Mouse (Mus musculus) neural tube, embryonic 11.5 days (tissue): ENCODE data around the gene Cript. TPM values are rescaled to one million over a fixed set of nuclear protein-coding genes. Genes with fewer than 3 reads are reported as not detected.

Source experiments
- ATAC-seq: fragments of 200-750 bp; cut with Nextera tagmentation; 2 replicates; pipeline ENCODE4 v1.8.0; 2017; ENCODE audit warnings: moderate number of reproducible peaks, mild to moderate bottlenecking, moderate TSS enrichment, moderate library complexity; ENCODE audit not compliant: insufficient read depth, low FRiP score, low TSS enrichment
- DNase-seq: peaks from one replicate; pipeline ENCODE4 v3.0.0-alpha.2; 2015; ENCODE audit warnings: low spot score
- H3K27ac ChIP-seq: fragments of 300-500 bp; sonication (generic); 2 replicates; pipeline ENCODE4 v1.5.1; 2014; ENCODE audit warnings: low read depth, mild to moderate bottlenecking, low read length
- H3K27me3 ChIP-seq: fragments of 300-500 bp; sonication (generic); 2 replicates; pipeline ENCODE4 v1.6.1; 2014; ENCODE audit warnings: mild to moderate bottlenecking, low read length, mixed read lengths; ENCODE audit not compliant: control insufficient read depth, insufficient read depth
- H3K36me3 ChIP-seq: fragments of 300-500 bp; sonication (generic); 2 replicates; pipeline ENCODE4 v1.6.1; 2014; ENCODE audit warnings: mild to moderate bottlenecking, low read length, moderate library complexity, mixed read lengths; ENCODE audit not compliant: control insufficient read depth, insufficient read depth
- H3K4me1 ChIP-seq: fragments of 300-500 bp; sonication (generic); 2 replicates; pipeline ENCODE4 v1.6.1; 2014; ENCODE audit warnings: low read length, mixed read lengths; ENCODE audit not compliant: control insufficient read depth, insufficient read depth
- H3K4me2 ChIP-seq: fragments of 300-500 bp; sonication (generic); 2 replicates; pipeline ENCODE4 v1.6.1; 2014; ENCODE audit warnings: low read depth, mild to moderate bottlenecking, moderate library complexity
- H3K4me3 ChIP-seq: fragments of 300-500 bp; sonication (generic); 2 replicates; pipeline ENCODE4 v1.5.1; 2014; ENCODE audit warnings: low read depth, low read length
- H3K9ac ChIP-seq: fragments of 300-500 bp; sonication (generic); 2 replicates; pipeline ENCODE4 v1.6.1; 2014; ENCODE audit warnings: mild to moderate bottlenecking, low read length
- H3K9me3 ChIP-seq: fragments of 300-500 bp; sonication (generic); 2 replicates; pipeline ENCODE4 v1.6.1; 2016; ENCODE audit warnings: low read length; ENCODE audit not compliant: control insufficient read depth
- WGBS: fragments of 180-500 bp; shearing (Covaris S2); extraction: QIAGEN DNeasy Blood & Tissue Kit; methylation state at CpG from one replicate; pipeline ENCODE4 v1.1.7; 2014; 5-methylcytosine and 5-hydroxymethylcytosine counted together
- polyA plus RNA-seq: library from polyadenylated mRNA; unstranded; fragments of >200 nt; fragmentation: Nextera tagmentation; extraction: Ambion mirVana; gene quantifications from 2 replicates; pipeline ENCODE4 v1.2.1, GENCODE M21; 2014

Gene Cript
- polyA plus RNA-seq: 180 and 192 TPM in 2 replicates

- ATAC-seq (peak; percentile 99), DNase-seq (peak; percentile 99)
- Histone ChIP-seq H3K4me1 (peaks cover 3% of the 10 kb centered on the region; the same call in 1 of the 2 replicates), H3K4me2 (peak within 1 kb of the TSS; percentile 93), H3K9me3 (no peaks in the 10 kb centered on the region), H3K4me3 (peak within 1 kb of the TSS; percentile 90), H3K9ac (peak within 1 kb of the TSS; percentile 71), H3K36me3 (no peaks in the 10 kb centered on the region), H3K27me3 (no peaks in the 10 kb centered on the region), H3K27ac (no peak within 1 kb of the TSS)
- under 1% methylated on average over 43 of the region's 43 CpGs for WGBS
Measured at GRCm38 (mm10) chr17:87025269-87025949, at the start of gene Cript, which contains the start of gene Pigf. Gene Cript, plus strand, starts transcription at chr17:87025550. Gene Pigf, minus strand, starts transcription at chr17:87025406.

DNA sequence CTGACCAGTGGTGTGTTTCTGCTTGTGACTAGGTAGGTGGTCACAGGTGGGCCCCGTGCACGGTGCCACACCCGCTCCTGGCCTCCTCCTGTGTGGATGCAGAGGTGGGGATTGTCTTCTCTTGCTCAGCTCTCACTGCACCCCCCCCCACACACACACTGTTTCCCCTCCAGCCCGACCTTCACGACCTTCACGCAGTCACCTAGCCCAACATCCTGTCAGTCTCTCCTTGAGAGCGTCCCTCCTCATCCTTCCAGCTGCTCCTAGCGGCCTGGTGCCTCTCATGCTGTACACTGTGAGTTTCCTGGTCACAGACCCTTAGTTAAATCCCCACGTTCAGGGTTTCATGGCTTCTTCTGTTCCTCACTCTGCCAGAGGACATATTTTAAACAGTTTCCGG is 49.0 kb upstream of the Cript start:
- no peaks in the 10 kb centered on the region for H3K4me1 ChIP-seq
- no peaks in the 10 kb centered on the region for H3K27me3 ChIP-seq
- ATAC-seq (no peak), DNase-seq (no peak)
- no peaks in the 10 kb centered on the region for H3K36me3 ChIP-seq
- WGBS: 86% methylated on average over 10 of the region's 10 CpGs
- no peak overlapping the region for H3K27ac ChIP-seq
- H3K9me3 ChIP-seq: no peaks in the 10 kb centered on the region
- no peak overlapping the region for H3K4me2 ChIP-seq
- no peak overlapping the region for H3K9ac ChIP-seq
- H3K4me3 ChIP-seq: no peak overlapping the region

DNA sequence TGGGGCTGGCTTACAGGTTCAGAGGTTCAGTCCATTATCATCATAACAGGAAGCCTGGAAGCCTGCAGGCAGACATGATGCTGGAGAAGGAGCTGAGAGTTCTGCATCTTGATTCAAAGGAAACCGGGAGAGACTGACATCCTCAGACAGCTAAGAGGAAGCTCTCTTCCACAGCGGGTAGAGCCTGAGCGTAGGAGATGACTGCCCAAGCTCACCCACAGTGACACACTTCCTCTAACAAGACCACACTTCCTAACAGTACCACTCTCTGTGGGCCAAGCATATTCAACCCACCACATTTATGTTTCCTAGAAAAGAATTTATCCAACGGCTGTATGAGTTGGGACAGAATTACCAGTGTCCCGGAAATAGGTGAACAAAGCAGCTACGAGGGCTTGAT is 46.9 kb upstream of the Cript start:
- H3K4me3 ChIP-seq: no peak overlapping the region
- no peak overlapping the region for H3K9ac ChIP-seq
- ATAC-seq: no peak
- DNase-seq: no peak
- H3K4me2 ChIP-seq: no peak overlapping the region
- H3K27me3 ChIP-seq: no peaks in the 10 kb centered on the region
- H3K9me3 ChIP-seq: no peaks in the 10 kb centered on the region
- no peaks in the 10 kb centered on the region for H3K4me1 ChIP-seq
- H3K36me3 ChIP-seq: no peaks in the 10 kb centered on the region; the same call in 1 of the 2 replicates
- 92% methylated on average over 6 of the region's 6 CpGs for WGBS
- no peak overlapping the region for H3K27ac ChIP-seq

GRCm38 (mm10) chr17:86981205-86981604 is 44.1 kb upstream of the Cript start:
- ATAC-seq (no peak), DNase-seq (no peak)
- Histone ChIP-seq H3K27me3 (no peaks in the 10 kb centered on the region), H3K4me1 (no peaks in the 10 kb centered on the region), H3K4me3 (no peak overlapping the region), H3K4me2 (no peak overlapping the region), H3K9me3 (no peaks in the 10 kb centered on the region), H3K36me3 (no peaks in the 10 kb centered on the region; the same call in 1 of the 2 replicates), H3K27ac (no peak overlapping the region), H3K9ac (no peak overlapping the region)
- WGBS: 100% methylated on average over 1 of the region's 1 CpGs

- Histone ChIP-seq H3K9ac (no peak overlapping the region), H3K27me3 (no peaks in the 10 kb centered on the region), H3K36me3 (no peaks in the 10 kb centered on the region; the same call in 1 of the 2 replicates), H3K4me2 (no peak overlapping the region), H3K4me1 (no peaks in the 10 kb centered on the region), H3K4me3 (no peak overlapping the region), H3K27ac (no peak overlapping the region), H3K9me3 (no peaks in the 10 kb centered on the region)
- 95% methylated on average over 2 of the region's 2 CpGs for WGBS
- DNase-seq (no peak), ATAC-seq (no peak)
Measured at GRCm38 (mm10) chr17:86981701-86982100, 43.6 kb upstream of the Cript start.

DNA sequence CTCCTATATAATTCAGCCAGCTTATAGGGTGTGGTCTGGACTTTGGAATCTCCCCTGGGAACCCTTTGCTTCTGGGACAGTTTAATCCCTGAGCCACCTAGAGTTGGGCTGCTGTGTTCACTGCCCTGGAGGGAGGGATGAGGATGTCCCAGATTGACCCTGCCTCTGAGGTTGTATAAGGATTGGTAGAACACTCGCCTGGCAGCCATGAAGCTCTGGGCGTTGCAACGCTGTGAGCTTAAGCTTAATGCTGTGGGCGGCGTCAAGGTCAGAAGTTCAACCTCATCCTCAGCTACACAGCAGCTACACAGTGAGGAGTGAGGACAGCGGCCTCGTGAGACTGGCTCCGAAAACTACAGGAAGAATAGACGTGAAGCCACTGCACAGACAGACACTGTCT is 42.9 kb upstream of the Cript start:
- ATAC-seq: no peak
- no peaks in the 10 kb centered on the region; the same call in 1 of the 2 replicates for H3K36me3 ChIP-seq
- no peak overlapping the region for H3K4me3 ChIP-seq
- H3K27ac ChIP-seq: no peak overlapping the region
- no peak for DNase-seq
- no peak overlapping the region for H3K9ac ChIP-seq
- 74% methylated on average over 9 of the region's 9 CpGs for WGBS
- no peaks in the 10 kb centered on the region for H3K9me3 ChIP-seq
- no peaks in the 10 kb centered on the region for H3K4me1 ChIP-seq
- no peaks in the 10 kb centered on the region for H3K27me3 ChIP-seq
- H3K4me2 ChIP-seq: no peak overlapping the region

DNA sequence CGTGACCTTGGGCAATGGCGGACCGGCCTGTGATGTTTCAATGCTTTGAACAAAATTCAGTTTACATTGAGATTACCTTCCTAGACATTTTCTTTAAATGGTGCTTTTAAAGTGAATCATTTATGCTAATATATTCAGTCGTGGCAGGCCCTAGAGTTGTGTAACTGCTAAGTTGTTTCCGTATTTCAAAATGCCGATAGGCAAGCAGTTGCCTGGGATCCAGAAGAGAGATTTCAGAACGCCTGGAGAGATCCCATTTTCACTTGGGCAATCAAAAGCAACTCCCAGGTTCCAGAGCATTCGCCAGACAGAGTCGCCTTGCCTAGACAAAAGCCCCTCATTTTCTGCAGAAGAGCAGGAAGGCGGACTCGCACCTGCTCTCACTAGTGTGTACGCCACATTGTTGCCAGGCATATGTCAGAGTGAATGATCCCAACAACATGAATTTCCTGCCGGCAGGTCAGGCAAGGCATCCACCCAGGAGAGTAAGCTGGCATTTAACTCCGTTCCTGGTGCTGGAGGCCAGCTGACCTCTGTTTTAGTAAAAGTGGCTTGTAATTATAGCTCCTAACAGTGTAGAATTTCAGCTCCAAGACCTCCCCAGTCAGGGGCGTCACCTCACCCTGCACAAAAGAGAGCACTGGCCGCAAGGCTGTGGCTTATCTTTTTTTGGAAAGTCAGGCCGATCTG is 38.8 kb upstream of the Cript start:
- Histone ChIP-seq H3K27ac (no peak overlapping the region), H3K4me3 (no peak overlapping the region), H3K36me3 (no peaks in the 10 kb centered on the region; the same call in 1 of the 2 replicates), H3K4me1 (no peaks in the 10 kb centered on the region), H3K4me2 (no peak overlapping the region), H3K9ac (no peak overlapping the region), H3K27me3 (no peaks in the 10 kb centered on the region), H3K9me3 (no peaks in the 10 kb centered on the region)
- ATAC-seq (no peak), DNase-seq (no peak)
- WGBS: 58% methylated on average over 17 of the region's 17 CpGs

GRCm38 (mm10) chr17:86988161-86988560 is 37.2 kb upstream of the Cript start:
- H3K27me3 ChIP-seq: no peaks in the 10 kb centered on the region
- H3K4me1 ChIP-seq: no peaks in the 10 kb centered on the region
- WGBS: 89% methylated on average over 5 of the region's 5 CpGs
- H3K9ac ChIP-seq: no peak overlapping the region
- ATAC-seq (no peak), DNase-seq (no peak)
- H3K36me3 ChIP-seq: no peaks in the 10 kb centered on the region
- H3K4me3 ChIP-seq: no peak overlapping the region
- no peak overlapping the region for H3K27ac ChIP-seq
- no peak overlapping the region for H3K4me2 ChIP-seq
- H3K9me3 ChIP-seq: no peaks in the 10 kb centered on the region
